Mouse (Mus musculus) testis, adult 2 months (tissue): ENCODE data around the gene Eln. TPM values are rescaled to one million over a fixed set of nuclear protein-coding genes. Genes with fewer than 3 reads are reported as not detected.

Experiments
- H3K27ac ChIP-seq: fragments of 200-500 bp; 2 replicates; pipeline ENCODE4 v1.5.1; 2012; ENCODE audit warnings: low read depth, low read length; ENCODE audit not compliant: control insufficient read depth, insufficient read depth
- H3K27me3 ChIP-seq: fragments of 200-500 bp; 2 replicates; pipeline ENCODE4 v1.6.1; 2012; ENCODE audit warnings: mild to moderate bottlenecking, low read length, moderate library complexity; ENCODE audit not compliant: control insufficient read depth, insufficient read depth
- H3K36me3 ChIP-seq: fragments of 200-500 bp; 2 replicates; pipeline ENCODE4 v1.6.1; 2012; ENCODE audit warnings: mild to moderate bottlenecking, low read length; ENCODE audit not compliant: control insufficient read depth, insufficient read depth
- H3K4me1 ChIP-seq: fragments of 200-500 bp; 2 replicates; pipeline ENCODE4 v1.6.1; 2012; ENCODE audit warnings: low read length; ENCODE audit not compliant: control insufficient read depth, insufficient read depth
- H3K4me3 ChIP-seq: fragments of 200-500 bp; 2 replicates; pipeline ENCODE4 v1.5.1; 2012; ENCODE audit warnings: low read depth, mild to moderate bottlenecking, low read length, moderate library complexity, mixed read lengths; ENCODE audit not compliant: control insufficient read depth
- CTCF ChIP-seq: fragments of 200-500 bp; IDR thresholded peaks from 2 replicates; pipeline ENCODE4 v1.5.1; 2012; ENCODE audit warnings: low read depth, mild to moderate bottlenecking, inconsistent platforms, low read length, moderate library complexity; ENCODE audit not compliant: control insufficient read depth, insufficient read depth, insufficient replicate concordance
- POLR2A ChIP-seq: fragments of 200-500 bp; IDR thresholded peaks from 2 replicates; pipeline ENCODE4 v1.6.1; 2012; ENCODE audit warnings: low read depth, mild to moderate bottlenecking, inconsistent platforms, low read length, moderate library complexity; ENCODE audit not compliant: control insufficient read depth
- polyA plus RNA-seq: library from polyadenylated mRNA; depleted of rRNA; stranded (reverse); fragments of >200 nt; gene quantifications from 2 replicates; pipeline ENCODE4 v1.2.3, GENCODE M21; 2012

The Eln gene
- polyA plus RNA-seq, 1 experiment = 12.8 TPM

- no peaks in the 10 kb centered on the region for H3K27me3 ChIP-seq
- H3K4me3 ChIP-seq = no peak overlapping the region
- no peaks in the 10 kb centered on the region for H3K36me3 ChIP-seq
- peaks cover 5% of the 10 kb centered on the region for H3K4me1 ChIP-seq
- H3K27ac ChIP-seq = no peak overlapping the region
- TF ChIP-seq CTCF (no peak), POLR2A (no peak)
These were observed 29.4 kb upstream of the Eln start for GRCm38 (mm10) chr5:134776551-134776950.

GRCm38 (mm10) chr5:134772522-134772921, 25.4 kb upstream of the Eln start:
- TF ChIP-seq POLR2A = no peak
- no peak for TF ChIP-seq CTCF
- H3K4me3 ChIP-seq = no peak overlapping the region
- H3K27ac ChIP-seq = no peak overlapping the region

DNA sequence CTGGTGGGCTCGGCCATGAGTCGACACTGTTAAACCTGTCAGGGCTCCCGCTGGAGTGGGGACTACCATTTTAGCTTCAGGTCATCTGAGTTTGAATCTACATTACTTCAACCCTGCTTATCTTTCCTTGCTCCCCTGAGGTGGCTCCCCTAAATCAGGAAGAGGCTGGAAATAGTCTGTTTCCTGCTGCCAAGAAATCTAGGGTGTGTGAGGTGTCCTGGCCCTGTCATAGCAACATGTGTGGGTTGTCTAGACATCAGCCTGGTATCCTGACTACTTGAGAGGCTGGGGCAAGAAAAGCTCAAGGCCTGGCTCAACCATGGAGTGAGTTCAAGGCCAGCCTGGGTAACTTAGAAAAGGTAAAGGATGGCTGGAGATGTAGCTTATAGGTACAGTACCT, 24.6 kb upstream of the Eln start:
- Histone ChIP-seq H3K4me1 (peaks cover 5% of the 10 kb centered on the region), H3K27ac (no peak overlapping the region), H3K36me3 (no peaks in the 10 kb centered on the region), H3K27me3 (no peaks in the 10 kb centered on the region), H3K4me3 (no peak overlapping the region)
- TF ChIP-seq POLR2A (no peak), CTCF (no peak)

More at GRCm38 (mm10) chr5:134772522-134772921, 25.4 kb upstream of the Eln start:
- no peaks in the 10 kb centered on the region for H3K36me3 ChIP-seq
- H3K4me1 ChIP-seq = peaks cover 5% of the 10 kb centered on the region
- H3K27me3 ChIP-seq = no peaks in the 10 kb centered on the region

DNA sequence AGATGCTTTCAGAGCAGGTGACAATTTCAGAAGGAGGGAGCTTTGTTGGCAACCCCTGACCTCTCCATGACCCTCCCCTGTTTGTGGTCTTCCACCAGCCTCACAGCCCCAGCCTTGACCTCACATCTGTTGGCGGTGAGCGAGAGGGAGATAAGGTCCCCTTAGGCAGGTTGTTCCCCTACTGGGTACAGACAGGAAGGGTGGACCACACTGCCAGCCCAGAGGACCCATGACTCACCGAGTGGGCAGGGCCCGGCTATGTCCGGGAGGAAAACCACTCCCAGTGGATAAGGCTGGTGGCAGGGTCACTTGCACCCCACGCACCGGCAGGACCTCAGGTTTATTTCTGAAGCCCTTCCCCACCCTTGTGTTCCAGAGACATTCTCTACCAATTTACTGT, 22.1 kb upstream of the Eln start:
- H3K27ac ChIP-seq = no peak overlapping the region
- no peaks in the 10 kb centered on the region for H3K27me3 ChIP-seq
- no peaks in the 10 kb centered on the region for H3K36me3 ChIP-seq
- H3K4me1 ChIP-seq = peaks cover 5% of the 10 kb centered on the region
- H3K4me3 ChIP-seq = no peak overlapping the region
- no peak for TF ChIP-seq POLR2A
- no peak for TF ChIP-seq CTCF

- H3K4me1 ChIP-seq = no peaks in the 10 kb centered on the region; the same call in 1 of the 2 replicates
- H3K27me3 ChIP-seq = no peaks in the 10 kb centered on the region
- no peak overlapping the region for H3K27ac ChIP-seq
- H3K4me3 ChIP-seq = no peak overlapping the region
- no peaks in the 10 kb centered on the region for H3K36me3 ChIP-seq
- no peak for TF ChIP-seq CTCF
- no peak for TF ChIP-seq POLR2A
These were observed 18.3 kb upstream of the Eln start for GRCm38 (mm10) chr5:134765441-134765840.

GRCm38 (mm10) chr5:134763326-134763725, 16.2 kb upstream of the Eln start:
- TF ChIP-seq CTCF (no peak), POLR2A (no peak)
- Histone ChIP-seq H3K27ac (no peak overlapping the region), H3K4me3 (no peak overlapping the region), H3K36me3 (no peaks in the 10 kb centered on the region), H3K4me1 (no peaks in the 10 kb centered on the region; the same call in 1 of the 2 replicates), H3K27me3 (no peaks in the 10 kb centered on the region)

DNA sequence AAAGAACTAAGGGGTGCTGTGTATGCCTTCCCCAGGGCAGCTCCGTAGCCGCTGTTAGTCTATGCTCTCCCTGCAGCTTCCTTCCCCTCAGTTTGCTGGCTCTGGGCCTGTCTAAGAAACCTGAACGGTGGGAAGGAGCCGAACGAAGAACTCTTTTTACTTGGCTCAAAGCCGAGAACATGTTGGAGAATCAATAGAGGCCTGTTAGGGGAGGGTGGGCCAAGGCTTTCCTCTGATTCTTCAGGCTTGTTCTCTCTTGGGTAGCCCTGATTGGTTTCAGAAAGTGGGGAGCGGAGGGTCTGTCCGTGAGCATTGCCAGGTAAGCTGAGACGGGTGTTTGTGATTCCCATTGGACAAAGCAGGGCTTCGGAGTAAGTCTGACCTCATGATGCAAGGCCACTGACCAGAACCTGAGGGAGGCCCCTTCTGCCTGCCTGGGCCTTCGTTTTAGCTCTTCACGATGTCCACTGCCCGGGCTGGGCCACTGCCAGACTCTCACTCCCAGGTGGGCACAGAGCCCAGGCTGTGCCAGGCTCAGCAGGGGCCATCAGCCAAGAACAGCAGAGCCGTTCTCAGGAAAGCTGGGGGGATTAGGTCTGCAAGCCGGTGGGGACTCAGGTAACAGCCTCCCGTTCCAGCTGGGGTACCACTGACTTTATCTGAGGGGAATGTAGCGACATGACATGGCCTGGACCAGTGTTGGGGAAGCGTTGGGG, 14.4 kb upstream of the Eln start:
- no peak for TF ChIP-seq POLR2A
- no peak for TF ChIP-seq CTCF
- H3K27ac ChIP-seq = no peak overlapping the region
- H3K27me3 ChIP-seq = no peaks in the 10 kb centered on the region
- H3K4me3 ChIP-seq = no peak overlapping the region
- no peaks in the 10 kb centered on the region; the same call in 1 of the 2 replicates for H3K4me1 ChIP-seq
- H3K36me3 ChIP-seq = no peaks in the 10 kb centered on the region
